Mouse (Mus musculus): ENCODE results near the gene Mapkbp1.
A peak's percentile ranks its signal among the peaks of the same experiment; 100 is the strongest.

The Mapkbp1 gene

DNA sequence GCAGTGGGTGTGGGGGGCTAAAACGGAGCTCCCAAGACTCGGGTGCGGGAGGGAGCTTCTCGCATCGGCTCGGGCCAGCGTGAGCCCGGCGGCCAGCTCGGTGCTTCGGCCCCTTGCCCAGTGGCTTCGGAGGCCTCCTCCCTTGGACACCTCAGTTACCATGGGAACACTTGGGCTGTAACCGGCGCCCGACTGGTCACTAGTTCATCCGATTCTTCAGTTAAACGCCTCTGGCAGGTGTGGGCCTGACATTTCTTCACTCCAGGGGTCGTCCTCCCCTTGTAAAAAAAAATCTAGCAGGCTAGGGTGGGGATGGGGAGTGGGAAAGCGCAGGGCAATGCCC lies at the start of gene Mapkbp1:
Mapkbp1 (plus strand) TSS at position 163 of the 343 bp plus-strand sequence.
- DNase-seq (ENCODE audit: low spot score), result no peak

DNA sequence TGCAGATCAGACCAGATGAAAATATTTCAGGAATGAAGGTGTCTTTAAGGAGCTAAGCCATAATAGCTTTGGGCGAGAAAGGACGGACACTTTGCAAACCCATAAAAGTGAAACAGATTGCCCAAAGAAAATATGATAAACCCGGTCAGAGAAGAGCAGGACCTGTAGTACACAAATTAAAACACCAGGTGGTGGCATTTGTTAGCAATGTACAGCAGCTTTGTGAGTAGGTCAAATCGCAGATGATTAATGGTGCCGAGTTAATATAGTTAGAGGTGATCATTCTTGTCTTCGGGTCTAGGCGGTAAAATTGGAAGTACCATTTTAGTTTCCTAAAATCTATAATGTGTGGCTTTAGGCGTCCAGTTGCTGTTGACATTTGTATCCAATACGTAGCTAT lies 1.9 kb upstream of the Mapkbp1 start:
- DNase-seq (ENCODE audit: low spot score), result peak; percentile 57

DNA sequence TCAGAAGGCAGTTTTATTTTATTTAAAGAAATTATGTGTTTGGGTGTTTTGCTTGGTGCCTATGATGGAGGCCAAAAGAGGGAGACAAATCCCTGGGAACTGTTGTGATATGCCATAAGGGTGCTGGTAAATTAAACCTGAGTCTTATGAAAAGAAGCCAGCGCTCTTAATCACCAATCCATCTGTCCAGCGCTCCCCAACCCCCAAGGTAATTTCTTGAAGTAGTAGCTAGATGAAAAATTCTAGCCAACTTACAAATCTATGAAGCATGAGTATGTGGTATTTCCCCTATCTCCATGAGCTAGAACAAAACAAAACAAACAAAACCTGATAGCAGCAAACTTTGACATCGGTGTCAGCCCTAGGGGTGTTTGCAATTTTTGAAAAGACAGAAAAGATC lies 1.2 kb upstream of the Mapkbp1 start:
- DNase-seq (ENCODE audit: low spot score), result no peak

DNA sequence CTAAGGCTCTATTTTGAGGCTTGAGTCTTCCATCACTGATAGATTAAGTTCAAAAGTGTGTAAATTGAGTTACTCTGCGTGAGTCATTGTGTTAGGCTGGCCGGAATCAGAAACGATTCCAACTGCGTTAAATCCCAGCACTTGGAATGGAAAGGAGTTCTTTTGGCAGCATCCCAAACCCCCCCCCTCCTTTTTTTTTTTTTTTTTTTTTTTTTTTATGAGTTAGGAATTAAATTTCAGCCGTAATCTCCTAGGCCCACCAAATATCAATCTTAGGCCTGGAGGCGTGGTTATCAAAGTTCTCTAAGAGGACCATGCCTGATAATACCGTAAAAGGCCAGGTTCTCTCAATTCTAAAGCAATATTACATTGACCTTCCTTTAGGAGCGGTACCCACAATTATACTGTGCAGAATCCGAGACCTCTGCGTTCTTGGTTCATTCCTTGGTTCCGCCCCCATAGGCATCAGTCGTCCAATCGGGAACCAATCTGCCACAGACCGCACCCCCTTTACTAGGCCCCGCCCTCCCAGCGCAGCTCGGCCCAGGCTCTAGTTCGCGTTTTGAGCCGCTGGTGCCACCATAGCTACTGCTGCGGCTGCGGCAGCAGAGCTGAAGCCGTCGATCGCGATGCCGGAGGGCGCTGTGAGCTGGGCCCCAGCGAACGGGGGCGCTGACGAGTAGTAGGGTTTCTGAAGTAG lies 512 bp upstream of the Mapkbp1 start:
- peak; percentile 97 for DNase-seq (ENCODE audit: low spot score)

DNA sequence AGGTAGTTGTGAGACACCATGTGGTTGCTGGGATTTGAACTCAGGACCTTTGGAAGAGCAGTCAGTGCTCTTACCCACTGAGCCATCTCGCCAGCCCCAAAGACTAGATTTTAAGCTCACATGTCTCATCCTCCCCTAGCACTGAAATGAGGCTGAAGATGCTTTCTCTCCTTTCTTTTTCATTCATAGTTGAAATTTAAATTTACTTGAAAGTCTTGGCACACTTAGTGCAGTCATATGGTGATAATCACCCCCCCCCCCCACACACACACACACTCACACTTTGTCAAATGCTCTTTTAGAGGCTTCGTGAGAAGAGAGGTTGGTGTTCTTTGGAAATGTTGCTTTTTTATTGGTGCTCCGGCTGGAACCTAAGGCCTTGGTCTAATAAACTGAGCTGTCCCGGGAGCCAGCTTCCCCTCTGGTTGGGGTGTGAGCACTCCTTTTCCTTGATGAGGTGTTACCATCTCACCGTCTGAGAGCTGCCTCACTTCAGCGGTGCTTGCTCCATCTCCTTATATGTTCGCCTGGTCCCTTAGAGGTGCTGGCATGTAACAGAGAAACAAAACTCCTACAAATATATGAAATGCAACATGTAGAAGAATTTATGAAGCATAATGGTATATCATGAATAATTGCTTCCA lies 8.0 kb downstream of the Mapkbp1 start:
- no peak for DNase-seq (ENCODE audit: low spot score)

DNA sequence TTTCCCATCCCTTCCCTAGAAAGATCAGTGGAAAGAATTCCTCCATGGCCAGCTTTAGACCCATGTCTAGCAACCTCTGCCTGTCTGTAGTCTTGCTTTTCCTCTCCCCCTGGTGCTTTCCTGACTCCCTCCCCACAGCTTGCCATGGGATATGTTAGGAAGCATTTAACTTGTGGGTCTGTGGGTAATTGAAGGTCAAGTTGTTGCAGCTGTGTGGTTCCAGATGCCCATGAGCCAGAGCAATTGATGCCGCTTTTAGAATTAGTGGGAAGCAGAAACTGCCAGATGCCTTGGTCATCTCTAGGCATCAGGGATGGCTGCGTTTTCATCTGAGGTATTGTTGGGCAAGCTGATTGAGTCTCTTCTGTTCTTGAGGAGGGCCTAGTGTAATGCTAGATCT lies 9.1 kb downstream of the Mapkbp1 start:
- DNase-seq (ENCODE audit: low spot score), result no peak

DNA sequence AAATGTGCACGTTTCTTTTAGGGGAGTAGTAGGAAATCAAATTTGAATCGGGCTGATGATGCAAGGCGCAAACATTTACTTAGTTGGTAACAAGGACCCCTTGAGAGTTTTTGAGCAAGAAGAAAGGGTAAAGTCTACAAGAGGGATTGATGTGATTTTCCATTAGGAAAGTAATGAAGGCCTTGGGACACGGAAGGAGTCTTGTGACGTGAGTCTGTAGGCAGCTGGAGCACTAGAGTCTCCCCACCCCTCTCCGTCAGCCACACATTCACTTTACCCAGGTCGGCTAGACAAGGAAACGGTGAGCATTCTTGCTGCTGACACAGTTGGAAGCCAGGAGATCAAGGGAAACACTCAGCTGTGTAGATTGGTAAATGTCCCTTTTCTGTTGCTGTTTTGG lies 13.4 kb downstream of the Mapkbp1 start:
- DNase-seq (ENCODE audit: low spot score), result no peak

DNA sequence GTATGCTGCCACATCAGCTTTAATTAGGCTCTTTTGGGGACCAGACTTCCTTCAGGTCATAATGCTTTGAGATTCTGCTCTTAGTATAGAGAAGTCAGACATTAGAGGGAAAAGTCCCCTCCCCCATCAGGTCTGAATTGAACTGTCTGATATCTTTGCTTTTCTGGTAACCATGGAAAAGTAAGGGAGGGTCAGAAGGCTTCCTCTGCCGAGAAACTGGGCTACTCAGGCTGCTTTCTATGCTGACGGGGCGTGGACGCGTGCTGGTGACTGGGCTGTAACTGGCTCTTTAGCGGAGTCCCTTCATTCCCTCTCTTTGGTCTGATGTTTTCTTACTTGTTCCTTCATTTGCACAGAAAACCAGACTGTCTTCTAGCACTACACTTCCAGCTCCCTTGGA lies 13.9 kb downstream of the Mapkbp1 start:
- no peak for DNase-seq (ENCODE audit: low spot score)

DNA sequence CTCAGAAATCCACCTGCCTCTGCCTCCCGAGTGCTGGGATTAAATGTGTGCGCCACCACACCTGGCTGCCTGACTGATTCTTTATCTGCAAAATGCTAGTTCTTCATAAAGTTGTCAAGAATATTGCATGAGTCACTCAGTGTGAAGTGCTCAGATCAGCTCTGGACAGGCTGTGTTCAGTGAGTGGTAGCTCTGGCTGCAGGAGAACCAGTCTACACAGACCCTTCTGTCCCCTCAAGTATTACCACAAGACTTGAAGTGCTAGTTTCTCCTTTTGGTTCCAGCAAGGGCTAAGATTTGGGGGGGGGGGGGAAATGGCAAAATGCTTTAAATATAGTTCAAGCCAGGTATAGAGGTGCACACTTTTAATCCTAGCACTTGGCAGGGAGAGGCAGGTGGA lies 14.9 kb downstream of the Mapkbp1 start:
- no peak for DNase-seq (ENCODE audit: low spot score)

DNA sequence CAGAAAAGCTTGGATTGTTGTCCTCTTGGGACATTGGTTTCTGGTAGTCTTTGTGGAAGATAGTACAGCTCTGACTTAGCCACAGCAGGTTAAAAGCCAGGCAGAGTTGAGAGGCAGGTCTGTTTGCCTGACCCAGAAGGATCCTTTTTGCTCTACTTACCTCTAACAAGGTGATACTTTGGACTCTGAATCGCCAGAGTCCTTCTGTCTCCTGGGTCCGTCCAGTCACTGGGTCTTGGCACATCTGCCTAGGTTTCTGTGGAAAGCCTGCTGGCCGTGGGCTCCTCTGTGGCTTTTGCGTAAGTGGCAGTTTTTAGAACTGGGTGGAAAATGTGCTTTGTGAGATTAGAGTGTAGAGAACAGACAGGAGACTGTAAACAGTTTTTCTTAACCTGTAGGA lies 16.5 kb downstream of the Mapkbp1 start:
- no peak for DNase-seq (ENCODE audit: low spot score)

DNA sequence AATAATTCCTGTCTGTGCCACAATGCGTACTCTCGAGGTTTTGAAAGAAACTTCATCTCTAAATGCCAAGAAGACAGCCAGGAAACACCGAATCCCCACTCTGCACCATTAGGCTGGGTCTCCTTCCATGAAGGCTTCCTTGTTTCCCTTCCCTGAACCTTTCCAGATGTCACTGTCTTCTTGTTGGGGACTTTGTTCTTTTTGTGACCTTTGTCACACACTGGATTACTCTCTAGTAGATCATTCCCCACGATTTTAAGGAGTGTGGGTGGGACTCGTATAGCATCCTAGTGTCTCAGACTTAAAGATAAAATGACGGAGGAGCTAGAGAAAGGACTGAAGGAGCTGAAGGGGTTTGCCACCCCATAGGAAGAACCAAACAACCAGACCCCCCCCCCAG lies 18.4 kb downstream of the Mapkbp1 start:
- no peak for DNase-seq (ENCODE audit: low spot score)

DNA sequence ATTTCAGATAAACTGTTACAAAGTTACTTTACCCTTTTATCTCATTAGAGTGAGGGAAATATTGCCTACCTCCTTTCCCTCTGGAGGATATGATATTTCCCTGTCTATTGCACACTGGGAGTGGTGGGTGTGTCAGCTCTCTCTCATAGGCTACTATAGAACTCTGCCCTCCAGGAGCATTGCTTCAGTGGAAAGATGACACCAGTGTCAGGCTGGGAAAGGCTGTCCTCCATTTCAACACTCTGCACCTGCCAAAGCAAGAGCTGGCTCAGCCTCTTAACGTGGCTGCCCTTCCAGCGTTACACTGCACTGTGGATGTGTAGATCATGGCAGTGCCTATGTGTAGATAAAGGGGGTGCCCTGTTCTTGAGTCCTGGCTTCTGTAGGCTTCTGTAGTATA lies 19.9 kb downstream of the Mapkbp1 start:
- no peak for DNase-seq (ENCODE audit: low spot score)

DNA sequence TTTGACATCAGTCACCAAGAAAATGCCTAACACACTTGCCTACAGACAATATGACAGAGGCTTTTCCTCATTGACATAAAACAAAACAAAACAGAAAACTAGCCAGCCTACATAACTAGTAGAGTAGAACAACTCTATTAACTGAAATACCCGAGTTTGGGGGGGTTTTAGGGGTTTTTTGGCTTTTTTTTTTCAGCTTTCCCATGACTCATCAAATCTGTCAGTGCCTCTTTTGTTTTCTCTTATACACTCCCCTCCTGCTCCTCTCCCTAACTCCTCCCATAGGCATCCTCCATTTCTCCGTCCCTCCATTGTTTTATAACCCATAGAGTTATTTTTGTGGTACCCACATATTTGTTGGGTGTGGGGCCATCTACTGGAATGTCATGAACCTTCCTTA lies 21.0 kb downstream of the Mapkbp1 start:
- DNase-seq (ENCODE audit: low spot score), result no peak

DNA sequence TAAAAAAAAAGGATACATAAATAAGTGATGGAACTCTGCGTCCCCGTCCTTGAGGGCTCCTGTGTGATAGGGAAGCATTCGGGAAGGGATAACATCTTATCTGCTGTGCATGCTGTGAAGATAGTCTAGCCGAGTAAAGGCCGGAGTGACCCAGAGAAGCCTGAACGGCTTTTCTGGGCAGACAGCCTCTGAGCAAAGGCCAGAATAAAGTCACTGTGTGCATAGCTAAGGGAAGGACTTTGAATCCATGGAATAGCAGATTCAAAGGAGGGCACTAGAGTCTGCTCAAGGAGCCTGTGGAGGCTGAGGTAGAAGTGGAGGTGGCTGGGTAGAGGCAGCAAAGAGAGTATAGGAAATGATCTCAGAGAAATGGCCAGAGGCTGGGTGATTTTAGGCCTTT lies 22.3 kb downstream of the Mapkbp1 start:
- DNase-seq (ENCODE audit: low spot score), result no peak

DNA sequence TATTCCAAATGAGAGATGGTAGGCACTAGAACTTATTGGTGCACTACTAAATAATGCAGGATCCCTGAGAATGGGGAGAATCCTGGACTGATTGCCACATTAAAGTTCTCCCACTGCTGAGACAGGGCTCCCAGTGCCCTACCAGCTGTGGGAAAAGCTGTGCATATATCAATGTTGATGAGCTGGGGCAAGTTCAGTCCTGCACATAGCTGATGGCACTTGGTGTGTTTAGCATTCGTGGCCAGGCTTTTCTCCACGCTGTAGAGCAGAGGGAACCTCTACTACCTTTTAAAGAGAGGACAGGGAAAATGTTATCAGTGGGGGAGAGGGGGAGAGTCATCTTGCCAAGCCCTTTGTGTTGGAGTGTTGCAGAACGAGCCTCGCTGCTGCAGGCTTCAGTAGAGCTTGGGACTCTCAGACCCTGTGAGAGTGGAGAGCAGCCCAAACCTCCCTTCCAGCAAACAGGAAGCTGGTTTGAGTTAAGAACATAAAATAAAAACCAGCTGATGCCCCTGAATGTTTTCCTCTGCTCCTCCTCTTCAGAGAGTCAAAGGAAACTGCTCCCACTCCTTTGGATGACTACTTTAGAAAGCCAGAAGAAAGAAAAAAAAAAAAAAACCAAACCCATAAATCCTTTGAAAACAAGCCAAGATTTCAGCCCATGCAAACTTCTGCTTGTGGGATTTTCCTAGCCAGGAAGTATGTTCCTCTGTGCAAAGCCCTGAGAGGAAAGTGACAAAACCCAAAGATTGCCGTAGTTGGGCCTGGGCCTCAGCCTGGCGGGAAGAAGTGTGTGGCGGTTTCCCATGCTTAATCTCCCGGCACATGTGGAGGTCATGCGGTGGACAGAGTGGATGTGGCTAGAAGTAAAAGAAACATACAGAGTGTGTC lies 23.1 kb downstream of the Mapkbp1 start:
- peak; percentile 22 for DNase-seq (ENCODE audit: low spot score)

DNA sequence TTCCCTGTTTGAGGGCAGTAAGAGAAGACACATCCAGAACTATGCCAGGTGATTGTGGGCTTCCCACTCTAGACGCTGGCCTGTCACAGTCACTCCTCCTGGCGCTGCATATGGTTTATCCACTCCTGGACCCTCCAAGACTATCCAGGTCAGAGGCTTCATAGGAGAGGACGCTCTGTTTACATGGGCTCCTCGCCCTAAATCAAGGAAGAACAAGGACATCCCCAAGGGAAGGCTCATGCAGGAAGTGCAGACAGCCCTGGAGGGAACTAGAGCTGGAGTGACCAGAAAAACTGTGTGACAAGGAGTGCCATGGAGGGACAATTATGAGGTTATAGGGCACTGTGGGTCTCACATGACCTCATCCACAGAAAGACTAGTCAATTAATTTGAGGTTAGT lies 24.9 kb downstream of the Mapkbp1 start:
- no peak for DNase-seq (ENCODE audit: low spot score)

DNA sequence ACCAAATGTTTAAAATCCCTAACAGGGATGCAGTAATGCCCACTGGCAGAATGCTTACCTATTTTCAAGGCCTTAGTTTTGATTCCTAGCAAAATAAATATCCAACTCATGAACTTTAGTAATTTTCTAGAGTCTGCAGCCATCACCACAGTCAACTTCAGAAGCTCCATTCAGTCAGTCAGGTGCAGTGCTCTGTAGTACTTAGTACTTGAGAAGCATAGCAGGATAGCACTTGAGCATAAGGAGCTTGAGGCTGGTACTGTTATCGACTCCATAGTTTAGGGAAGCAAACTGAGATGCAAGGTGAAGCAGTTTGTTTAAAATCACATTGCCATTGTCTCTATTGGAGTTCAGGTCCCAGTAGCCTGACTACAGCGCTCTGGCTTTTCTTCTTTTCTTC lies 27.2 kb downstream of the Mapkbp1 start:
- no peak for DNase-seq (ENCODE audit: low spot score)

DNA sequence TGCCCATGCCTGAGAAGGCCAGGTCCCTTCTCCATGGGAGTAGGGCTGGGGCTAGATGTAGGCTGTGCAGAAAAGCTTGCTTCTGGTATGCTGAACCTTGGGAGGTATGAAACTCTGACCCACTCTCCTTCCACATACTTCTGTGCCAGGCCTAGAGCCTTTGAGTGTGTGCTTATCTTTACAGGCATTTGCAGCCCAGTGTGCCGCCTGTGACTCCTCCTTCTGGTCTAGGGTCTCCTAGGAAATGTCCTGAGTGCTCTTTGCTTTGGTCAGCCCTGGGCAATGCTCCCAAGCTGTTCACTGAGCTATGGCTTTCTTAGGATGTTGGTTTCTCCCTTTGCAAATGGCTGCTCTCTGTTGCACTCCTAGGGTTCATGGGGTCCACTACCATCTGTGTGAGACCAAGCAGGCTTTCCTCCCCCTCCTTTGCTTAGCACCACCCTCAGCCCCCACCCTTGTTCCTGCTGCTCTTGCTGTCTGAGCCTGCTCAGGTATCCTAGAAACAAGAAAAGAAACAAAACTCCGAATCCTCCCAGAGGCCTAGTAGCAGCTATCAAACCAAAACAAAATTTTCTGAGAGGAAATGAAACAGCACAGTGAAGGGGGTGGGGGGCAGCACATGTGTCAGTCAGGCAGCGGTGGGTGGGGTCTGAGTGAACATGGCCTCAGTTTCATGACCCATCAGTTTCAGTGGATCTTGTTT lies 28.5 kb downstream of the Mapkbp1 start:
- no peak for DNase-seq (ENCODE audit: low spot score)

DNA sequence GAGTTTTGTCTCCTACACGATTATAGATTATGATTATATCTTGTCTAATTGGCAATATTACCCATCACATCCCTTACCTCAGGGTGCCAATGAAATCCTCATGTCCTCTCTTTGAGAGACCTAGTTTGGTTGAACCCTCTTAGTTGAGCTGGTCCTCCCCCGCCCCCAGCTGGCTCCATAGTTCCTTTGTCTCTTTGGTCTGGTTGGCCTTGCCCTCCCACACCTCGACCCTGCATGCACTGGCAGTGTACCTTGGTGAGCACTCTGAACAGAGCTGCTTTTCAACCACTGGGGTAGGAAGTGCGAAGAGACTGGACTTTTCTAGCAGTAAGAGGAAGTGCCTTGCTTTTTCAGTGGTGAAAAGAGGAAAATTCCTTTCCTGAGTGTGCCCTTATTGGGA lies 29.5 kb downstream of the Mapkbp1 start:
- no peak for DNase-seq (ENCODE audit: low spot score)

DNA sequence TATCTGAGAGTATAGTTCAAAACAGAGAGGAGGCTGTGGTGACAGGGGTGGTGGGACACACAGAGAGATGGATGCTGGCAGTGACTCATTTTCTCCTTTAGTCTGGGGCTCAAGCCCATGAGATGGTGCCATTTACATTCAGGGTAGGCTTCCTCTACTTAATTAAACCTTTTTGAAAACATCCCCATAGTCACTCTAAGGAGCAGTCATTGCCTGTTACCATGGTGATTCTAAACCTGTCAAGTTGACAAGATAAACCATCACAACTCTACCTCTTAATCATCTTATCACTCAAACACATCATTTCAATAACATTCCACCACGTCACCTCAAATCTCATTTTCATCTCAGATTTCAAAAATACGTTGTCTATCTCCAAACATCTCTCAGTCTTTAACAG lies 31.5 kb downstream of the Mapkbp1 start:
- DNase-seq (ENCODE audit: low spot score), result no peak

DNA sequence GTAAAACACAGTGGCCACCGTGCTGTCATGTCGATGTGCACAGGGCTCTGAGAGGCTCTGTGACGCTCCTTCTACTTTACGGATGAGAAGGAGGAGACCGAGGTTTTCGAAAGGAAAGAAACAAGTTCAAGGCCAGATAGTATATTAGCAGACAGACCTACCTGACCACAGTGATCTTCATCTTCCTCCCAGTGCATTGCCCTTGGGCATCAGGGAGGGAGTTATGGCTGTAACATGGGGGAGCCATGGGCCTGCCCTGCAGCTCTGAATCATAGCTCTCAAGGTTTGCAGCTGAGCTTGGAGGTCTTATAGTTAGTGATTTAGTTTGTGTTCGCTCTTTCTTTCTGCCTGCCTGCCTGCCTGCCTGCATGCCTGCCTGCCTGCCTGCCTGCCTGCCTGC lies 34.2 kb downstream of the Mapkbp1 start:
- DNase-seq (ENCODE audit: low spot score), result no peak

DNA sequence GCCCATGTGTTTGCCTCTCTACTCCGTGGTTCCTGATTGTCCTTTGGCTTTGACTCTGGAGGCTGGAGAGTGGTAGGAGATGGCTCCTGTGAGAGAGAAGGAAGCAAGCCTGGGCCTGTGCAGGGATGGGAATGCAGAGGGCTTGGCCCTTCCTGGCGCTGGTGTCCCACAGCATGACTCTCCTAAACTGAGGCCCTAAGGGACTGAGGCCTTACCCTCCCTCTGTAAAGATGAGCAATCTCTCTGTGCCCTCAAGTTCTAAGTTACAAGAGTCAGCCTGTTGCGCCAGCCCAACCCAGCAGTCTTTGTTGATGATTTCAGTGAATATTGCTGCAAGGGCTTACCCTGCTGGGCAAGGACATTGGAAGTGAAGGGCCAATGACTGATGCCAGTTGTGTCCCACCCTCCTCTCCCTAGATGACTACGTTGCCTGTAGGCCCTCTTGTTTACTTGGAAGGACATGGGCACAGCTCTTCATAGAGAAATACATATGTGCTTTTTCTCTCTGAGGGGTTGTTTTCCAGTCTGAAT lies 35.2 kb downstream of the Mapkbp1 start:
- no peak for DNase-seq (ENCODE audit: low spot score)

All from urinary bladder, postnatal 14 days (tissue).